Mouse (Mus musculus): ENCODE data around the gene Chrm5. TPM values are rescaled to one million over a fixed set of nuclear protein-coding genes. Genes with fewer than 3 reads are reported as not detected.
"Not testable (repeated sequence)": the region's sequence is repeated elsewhere in the genome, so short reads cannot be mapped to it uniquely, and the experiment has no call there.

Chrm5 gene
- total RNA-seq, 4 experiments from 2014 or later, result not detected

DNA sequence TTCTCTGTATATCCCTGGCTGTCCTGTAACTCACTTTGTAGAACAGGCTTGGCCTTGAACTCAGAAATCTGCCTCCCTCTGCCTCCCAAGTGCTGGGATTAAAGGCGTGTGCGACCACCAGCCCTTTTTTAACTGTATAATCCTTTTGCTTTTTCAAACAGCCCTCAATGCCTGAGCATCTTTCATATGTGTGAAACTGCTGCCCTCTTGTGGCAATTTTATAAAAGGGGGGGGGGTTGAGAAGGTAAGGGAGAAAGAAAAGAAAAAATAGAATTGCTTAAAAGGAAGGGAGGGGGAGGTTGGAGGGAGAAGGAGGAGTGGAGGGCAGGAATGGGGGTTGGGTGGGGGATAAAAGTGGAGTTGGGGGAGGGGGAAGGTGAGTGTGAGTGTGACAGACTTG is 995 bp upstream of the Chrm5 start:
- DNase-seq, result no peak

DNA sequence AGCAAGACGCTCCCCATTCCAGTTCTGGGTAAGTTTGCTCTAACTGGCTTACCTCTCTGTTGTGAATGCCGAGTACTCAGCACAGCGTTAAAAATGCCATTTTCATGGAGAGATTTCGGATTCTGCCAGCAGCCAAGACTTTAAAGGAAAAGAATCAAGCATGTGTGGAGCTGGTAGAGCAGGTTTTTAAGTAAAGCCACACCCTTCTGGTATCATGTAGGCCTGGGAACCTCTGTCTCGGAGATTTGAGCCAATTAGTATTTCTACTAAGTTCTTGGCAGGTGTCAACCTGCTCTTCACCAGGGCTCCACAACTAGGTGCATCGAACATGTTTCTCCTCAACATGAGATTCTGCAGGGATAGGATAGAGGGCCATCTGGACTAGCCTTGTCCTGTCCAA is 4.0 kb downstream of the Chrm5 start:
- no peak for DNase-seq

DNA sequence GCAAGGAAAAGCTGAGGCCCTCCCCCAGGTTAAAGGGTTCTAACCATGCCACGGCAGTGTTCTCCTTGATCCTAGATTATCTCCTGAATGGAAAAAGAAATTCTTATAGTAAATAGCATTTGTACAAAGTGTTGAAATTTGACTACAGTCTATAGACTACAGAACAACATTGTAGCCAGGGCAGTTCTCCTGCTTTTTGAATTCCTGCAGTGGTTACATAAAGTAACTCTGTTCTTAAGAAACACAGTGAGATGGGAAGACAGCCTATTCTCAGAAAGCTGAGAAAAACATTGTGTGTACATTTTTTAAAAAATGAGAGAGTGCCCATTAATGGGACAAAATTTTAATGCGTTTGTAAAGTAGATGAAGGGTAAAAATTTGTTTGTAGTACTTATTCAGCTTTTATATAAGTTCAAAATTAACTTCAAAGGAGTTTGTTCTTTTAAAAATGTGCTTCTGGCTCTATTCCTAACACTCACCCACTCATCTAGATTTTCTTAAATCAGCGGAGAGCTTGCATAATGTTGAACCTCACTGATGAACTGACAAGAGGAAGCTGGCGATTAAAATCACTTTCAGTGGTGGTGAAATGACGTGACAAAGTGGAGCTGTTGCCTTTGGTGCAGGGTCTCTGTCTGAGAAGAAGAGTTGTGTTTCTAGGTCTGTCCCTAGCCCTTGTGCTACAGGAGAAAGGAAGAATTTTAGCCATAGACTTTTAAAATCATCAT is 5.4 kb downstream of the Chrm5 start:
- DNase-seq, result no peak

DNA sequence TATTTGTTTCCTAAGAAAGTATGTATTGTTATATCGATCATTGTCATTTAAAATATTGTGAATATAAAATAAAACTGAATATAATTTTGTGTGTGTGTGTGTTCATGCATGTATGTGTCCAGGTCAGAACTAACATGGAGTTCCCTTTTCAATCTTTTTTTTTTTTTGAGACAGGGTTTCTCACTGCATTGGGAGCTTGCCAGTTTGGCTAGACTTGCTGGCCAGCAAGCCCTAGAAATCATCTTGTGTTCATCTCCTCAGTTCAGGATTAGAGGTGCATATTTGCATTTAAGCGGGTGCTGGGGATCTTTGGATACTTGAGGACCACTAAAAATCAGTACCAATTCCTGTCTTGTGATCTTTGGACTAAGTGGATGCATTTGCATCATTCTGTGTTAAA is 8.5 kb downstream of the Chrm5 start:
- no peak for DNase-seq

GRCm38 (mm10) chr2:112470961-112471381 is 9.6 kb downstream of the Chrm5 start:
- DNase-seq, result no peak

DNA sequence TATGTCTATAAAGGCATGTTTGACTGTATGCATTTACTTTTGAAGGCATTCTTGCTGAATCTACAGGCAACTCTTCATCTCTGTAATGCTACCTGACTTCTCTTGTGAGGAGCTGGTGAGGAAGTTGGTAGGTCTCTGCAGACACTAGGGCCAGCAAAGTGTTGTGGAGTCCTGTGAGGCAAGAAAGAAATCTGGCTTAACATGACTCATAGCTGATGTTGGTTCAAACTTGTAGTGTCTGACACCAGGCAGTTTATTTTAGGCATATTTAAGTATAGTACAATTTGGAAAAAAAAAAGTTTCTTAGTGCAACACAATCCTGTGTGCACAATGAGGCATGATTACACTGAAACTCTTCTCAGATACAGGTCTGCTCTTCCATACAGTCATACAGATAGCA is 11.0 kb downstream of the Chrm5 start:
- DNase-seq, result no peak

DNA sequence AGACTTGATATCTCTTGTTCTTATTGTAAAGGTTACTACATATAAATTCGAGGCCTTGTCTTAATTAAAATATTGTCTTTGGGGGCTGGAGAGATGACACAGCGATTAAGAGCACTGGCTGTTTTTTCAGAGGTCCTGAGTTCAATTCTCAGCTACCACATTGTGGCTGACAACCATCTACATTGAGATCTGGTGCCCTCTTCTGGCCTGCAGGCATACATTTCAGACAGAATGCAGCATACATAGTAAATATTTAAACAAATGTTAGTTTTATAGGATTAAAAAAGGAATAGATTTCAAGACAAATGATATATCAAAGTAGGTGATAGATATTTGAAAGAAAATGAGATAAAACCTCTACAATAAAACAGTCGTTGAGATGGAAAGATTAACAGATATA is 20.0 kb downstream of the Chrm5 start:
- DNase-seq, result no peak

- DNase-seq, result peak; percentile 95
These were observed 25.6 kb downstream of the Chrm5 start, which contains the start of gene Emc7 for GRCm38 (mm10) chr2:112454862-112455564. Gene Emc7 (plus strand): TSS chr2:112454997.

GRCm38 (mm10) chr2:112454125-112454861 is 26.3 kb downstream of the Chrm5 start:
- DNase-seq, result no peak

GRCm38 (mm10) chr2:112452513-112452912 is 28.1 kb downstream of the Chrm5 start:
- not testable (repeated sequence) for DNase-seq

DNA sequence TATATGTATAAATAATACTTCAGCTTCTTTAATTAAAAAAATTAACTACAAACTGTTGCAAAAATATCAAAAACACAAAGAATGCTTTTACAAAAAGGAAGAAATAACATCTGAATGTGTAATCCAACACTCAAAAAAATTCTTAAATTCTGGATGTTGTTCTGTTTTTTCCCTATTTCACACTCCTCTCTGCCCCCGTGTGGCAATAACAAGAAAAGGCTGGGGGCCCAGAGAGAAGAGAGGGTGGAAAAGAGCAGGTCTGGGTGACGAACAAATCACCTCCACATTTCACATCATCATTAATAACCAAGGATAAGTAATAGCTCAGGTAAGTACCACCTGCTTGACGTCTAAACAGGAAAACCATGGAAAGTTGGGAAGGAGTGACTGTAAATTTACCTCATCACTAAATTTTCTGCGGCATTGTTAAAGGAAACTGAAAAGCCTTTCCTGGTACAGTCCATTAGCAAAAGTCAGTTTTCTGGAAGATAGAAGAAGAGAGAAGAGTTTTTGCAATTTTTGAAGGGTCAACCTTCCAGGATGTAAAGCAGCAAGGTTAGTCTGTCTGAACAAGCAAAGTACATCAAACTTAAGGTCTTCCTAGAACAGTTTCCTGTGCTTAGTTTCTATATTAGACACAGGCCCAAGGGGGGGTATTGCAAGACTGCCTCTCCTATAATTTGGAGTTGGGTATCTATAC is 30.8 kb downstream of the Chrm5 start:
- no peak for DNase-seq

DNA sequence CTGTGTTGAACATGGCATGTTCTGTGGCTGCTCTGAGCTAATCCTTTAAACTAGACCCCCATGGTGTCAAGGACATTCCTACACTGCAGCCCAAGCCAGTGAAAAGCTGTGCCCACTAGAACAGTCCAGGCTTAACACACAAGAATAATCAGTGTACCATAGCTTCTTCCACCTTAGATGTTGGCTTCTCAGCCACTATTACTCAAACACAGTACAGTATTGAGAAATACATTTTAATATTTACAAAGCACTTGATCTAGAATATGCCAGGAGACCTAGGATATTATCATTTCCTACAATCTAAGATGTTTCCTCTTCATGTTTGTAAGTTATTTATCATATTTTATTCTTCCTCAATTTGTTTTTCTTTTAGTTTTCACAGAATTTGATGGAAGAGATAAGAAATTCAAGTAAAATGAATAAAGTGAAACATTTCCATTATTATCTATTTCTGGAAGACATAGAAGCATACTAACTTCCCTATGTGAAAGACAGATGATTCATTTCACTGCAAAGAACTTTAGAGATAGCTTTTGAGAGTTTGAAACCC is 32.0 kb downstream of the Chrm5 start:
- DNase-seq, result no peak

- not testable (repeated sequence) for DNase-seq
These were observed 32.5 kb downstream of the Chrm5 start for GRCm38 (mm10) chr2:112448046-112448445.

- DNase-seq, result no peak
These were observed 35.1 kb downstream of the Chrm5 start for GRCm38 (mm10) chr2:112445511-112445910.

DNA sequence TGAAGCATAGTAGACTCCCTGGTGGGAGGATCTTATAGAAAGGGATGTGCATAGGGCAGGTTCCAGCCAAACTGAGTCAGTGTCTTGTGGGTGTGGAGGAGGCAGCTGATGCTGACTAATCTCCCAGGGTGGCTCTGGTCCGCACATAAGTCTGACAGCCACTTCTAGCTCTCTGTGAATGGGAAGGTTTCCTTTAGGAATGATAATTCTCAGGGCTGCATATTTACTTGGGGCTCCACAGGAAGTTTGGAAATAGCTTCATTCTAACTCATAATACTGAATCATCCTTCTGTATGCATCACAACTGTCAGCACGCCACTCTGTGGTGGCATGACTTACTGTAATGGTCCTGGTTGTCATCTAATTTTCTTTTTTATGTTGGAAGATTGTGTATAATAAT is 37.1 kb downstream of the Chrm5 start:
- DNase-seq, result no peak

- no peak for DNase-seq
These were observed 43.0 kb downstream of the Chrm5 start for GRCm38 (mm10) chr2:112437589-112437988.

DNA sequence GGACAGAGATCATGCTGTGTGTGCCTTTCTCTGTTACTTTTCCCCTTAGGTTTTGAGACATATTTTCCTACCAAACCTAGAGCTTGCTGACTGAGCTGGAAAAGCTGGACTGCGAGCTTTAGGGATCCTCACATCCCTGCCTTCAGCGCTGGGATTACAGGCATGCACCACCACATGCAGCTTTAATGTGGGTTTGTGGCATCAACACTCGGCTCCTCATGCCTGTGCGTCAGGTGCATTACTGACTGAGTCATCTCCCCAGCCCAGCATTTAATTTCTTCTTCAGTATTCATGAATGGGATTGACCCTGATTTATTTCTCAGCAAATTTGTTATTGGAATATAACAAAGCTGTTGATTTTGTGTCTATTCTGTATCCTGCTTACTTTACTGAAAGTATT is 44.3 kb downstream of the Chrm5 start:
- no peak for DNase-seq

DNA sequence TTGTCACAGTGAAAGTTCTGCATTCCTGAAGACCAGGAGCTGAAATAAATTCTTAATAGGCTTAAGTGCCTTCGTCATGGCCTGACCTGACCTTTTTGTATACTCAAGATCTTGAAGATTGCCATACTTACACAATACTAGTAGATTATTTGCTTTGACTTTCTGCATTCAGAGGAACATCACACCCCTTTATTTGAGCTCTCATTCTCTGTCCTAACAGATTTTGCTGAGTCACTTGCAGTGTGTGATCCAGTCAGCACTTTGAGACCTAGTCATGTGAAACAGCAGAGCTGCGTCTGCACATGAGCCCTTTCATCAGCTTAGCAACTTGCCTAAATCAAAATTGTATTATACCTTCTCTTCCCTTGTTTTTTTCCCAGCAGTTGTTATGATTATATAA is 47.2 kb downstream of the Chrm5 start:
- DNase-seq, result no peak

- DNase-seq, result no peak
These were observed 48.0 kb downstream of the Chrm5 start for GRCm38 (mm10) chr2:112432523-112432922.

GRCm38 (mm10) chr2:112430403-112430802 is 50.2 kb downstream of the Chrm5 start:
- DNase-seq, result no peak

DNA sequence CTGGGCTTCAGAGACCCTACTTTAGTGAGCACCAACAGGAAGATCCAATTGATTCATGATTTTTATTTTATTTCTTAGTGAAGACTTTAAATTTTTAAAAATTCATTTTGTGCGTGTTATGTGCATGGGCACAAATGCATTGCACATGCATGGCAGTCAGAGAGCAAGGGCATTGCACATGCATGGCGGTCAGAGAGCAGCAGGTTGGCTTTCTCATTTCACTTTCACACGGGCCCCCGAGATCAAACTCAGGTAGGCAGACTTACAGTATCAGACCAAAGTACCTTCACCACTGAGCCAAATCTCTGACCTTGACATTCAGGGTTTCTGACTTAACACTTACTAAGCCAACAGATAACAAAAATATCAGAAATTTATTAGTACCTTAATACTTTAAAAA is 50.9 kb downstream of the Chrm5 start:
- no peak for DNase-seq

All from adrenal gland, adult 8-10 months (tissue).